Mouse (Mus musculus) embryonic fibroblast, embryonic 13.5 days (primary cell): ENCODE data around the gene Itpr2. TPM values are rescaled to one million over a fixed set of nuclear protein-coding genes. Genes with fewer than 3 reads are reported as not detected.

ENCODE experiments used
- H3K27ac ChIP-seq: 2 replicates; pipeline ENCODE4 v1.5.1; 2012; ENCODE audit warnings: low read length, control low read depth, inconsistent platforms; ENCODE audit not compliant: insufficient read depth
- H3K4me1 ChIP-seq: 2 replicates; pipeline ENCODE4 v1.6.1; 2011; ENCODE audit warnings: low read length; ENCODE audit not compliant: control insufficient read depth, insufficient read depth
- H3K4me3 ChIP-seq: 2 replicates; pipeline ENCODE4 v1.5.1; 2011; ENCODE audit warnings: mild to moderate bottlenecking, control low read depth, low read length; ENCODE audit not compliant: insufficient read depth
- CTCF ChIP-seq: IDR thresholded peaks from 2 replicates; pipeline ENCODE4 v1.5.1; 2011; ENCODE audit warnings: mild to moderate bottlenecking, control low read depth, low read length, moderate library complexity, borderline replicate concordance; ENCODE audit not compliant: insufficient read depth
- POLR2A ChIP-seq: IDR thresholded peaks from 2 replicates; pipeline ENCODE4 v1.6.1; 2011; ENCODE audit warnings: low read depth, mild to moderate bottlenecking, control low read depth, low read length, moderate library complexity
- polyA plus RNA-seq: library from polyadenylated mRNA; stranded (reverse); fragments of >200 nt; gene quantifications from 2 replicates; pipeline ENCODE4 v1.2.4, GENCODE M21; 2011; ENCODE audit warnings: low read depth; ENCODE audit not compliant: missing spikeins, insufficient read length

Itpr2 gene
- polyA plus RNA-seq, 1 experiment: 7.7 TPM

- Histone ChIP-seq H3K4me1 (no peaks in the 10 kb centered on the region; the same call in 1 of the 2 replicates), H3K4me3 (no peak overlapping the region), H3K27ac (no peak overlapping the region)
- no peak for TF ChIP-seq CTCF
- no peak for TF ChIP-seq POLR2A
Observed at GRCm38 (mm10) chr6:146124479-146124878, 377.5 kb downstream of the Itpr2 start.

- no peak overlapping the region for H3K27ac ChIP-seq
Observed at GRCm38 (mm10) chr6:146123656-146124055, 378.4 kb downstream of the Itpr2 start.

GRCm38 (mm10) chr6:146120172-146120571 lies 381.9 kb downstream of the Itpr2 start:
- Histone ChIP-seq H3K27ac (no peak overlapping the region), H3K4me1 (no peaks in the 10 kb centered on the region; the same call in 1 of the 2 replicates), H3K4me3 (no peak overlapping the region)
- TF ChIP-seq POLR2A (no peak), CTCF (no peak)

More at GRCm38 (mm10) chr6:146123656-146124055, 378.4 kb downstream of the Itpr2 start:
- TF ChIP-seq POLR2A (no peak), CTCF (no peak)
- no peaks in the 10 kb centered on the region; the same call in 1 of the 2 replicates for H3K4me1 ChIP-seq
- H3K4me3 ChIP-seq: no peak overlapping the region

GRCm38 (mm10) chr6:146114731-146115302 lies 387.2 kb downstream of the Itpr2 start:
- Histone ChIP-seq H3K4me3 (no peak overlapping the region), H3K4me1 (peaks cover 13% of the 10 kb centered on the region), H3K27ac (no peak overlapping the region)
- TF ChIP-seq CTCF (no peak), POLR2A (no peak)

- no peak overlapping the region for H3K4me3 ChIP-seq
- no peak for TF ChIP-seq POLR2A
- no peak for TF ChIP-seq CTCF
- peaks cover 14% of the 10 kb centered on the region for H3K4me1 ChIP-seq
- H3K27ac ChIP-seq: no peak overlapping the region
Observed at GRCm38 (mm10) chr6:146114071-146114470, 388.0 kb downstream of the Itpr2 start.

GRCm38 (mm10) chr6:146113085-146113484 lies 388.9 kb downstream of the Itpr2 start:
- TF ChIP-seq CTCF (no peak), POLR2A (no peak)
- no peak overlapping the region for H3K4me3 ChIP-seq
- no peak overlapping the region for H3K27ac ChIP-seq
- peaks cover 14% of the 10 kb centered on the region for H3K4me1 ChIP-seq

GRCm38 (mm10) chr6:146112211-146112610 lies 389.8 kb downstream of the Itpr2 start:
- H3K4me1 ChIP-seq: peaks cover 14% of the 10 kb centered on the region
- H3K27ac ChIP-seq: no peak overlapping the region
- no peak overlapping the region for H3K4me3 ChIP-seq
- TF ChIP-seq CTCF (no peak), POLR2A (no peak)

GRCm38 (mm10) chr6:146111781-146112180 lies 390.2 kb downstream of the Itpr2 start:
- TF ChIP-seq CTCF (no peak), POLR2A (no peak)
- Histone ChIP-seq H3K4me3 (no peak overlapping the region), H3K27ac (peak overlapping the region; percentile 87; the same call in 1 of the 2 replicates), H3K4me1 (peaks cover 14% of the 10 kb centered on the region)

GRCm38 (mm10) chr6:146110832-146111741 lies 390.9 kb downstream of the Itpr2 start:
- Histone ChIP-seq H3K4me3 (no peak overlapping the region), H3K27ac (peak overlapping the region; percentile 87), H3K4me1 (peaks cover 14% of the 10 kb centered on the region)
- no peak for TF ChIP-seq CTCF
- no peak for TF ChIP-seq POLR2A

GRCm38 (mm10) chr6:146110425-146110824 lies 391.6 kb downstream of the Itpr2 start:
- no peak overlapping the region for H3K4me3 ChIP-seq
- H3K4me1 ChIP-seq: peaks cover 14% of the 10 kb centered on the region
- no peak for TF ChIP-seq POLR2A
- TF ChIP-seq CTCF: no peak
- H3K27ac ChIP-seq: peak overlapping the region; percentile 87
